Mouse (Mus musculus): ENCODE data around the gene Dis3l2.

- TF ChIP-seq MAFK (IDR thresholded peaks at IDR 0.05; ENCODE audit: insufficient read depth, low read depth, low read length) (no peak), CHD2 (IDR thresholded peaks at IDR 0.05; ENCODE audit: low read depth, low read length) (no peak)
These were observed 4.9 kb upstream of the Dis3l2 start for GRCm38 (mm10) chr1:86698721-86699120.

Measured in ES-E14 (cell line).